Mouse (Mus musculus): ENCODE measurements around the gene Zfp763. TPM values are rescaled to one million over a fixed set of nuclear protein-coding genes. Genes with fewer than 3 reads are reported as not detected.
A peak's percentile ranks its signal among the peaks of the same experiment; 100 is the strongest.

Gene Zfp763
- polyA plus RNA-seq, 1 experiment from 2014 or later: 6.9 TPM

- Histone ChIP-seq H3K36me3 (ENCODE audit: insufficient read depth, low read length) (peaks cover 9% of the 10 kb centered on the region), H3K4me1 (ENCODE audit: insufficient read depth, low read depth, low read length) (no peaks in the 10 kb centered on the region), H3K9me3 (ENCODE audit: low read length) (peaks cover 9% of the 10 kb centered on the region; the same call in 1 of the 2 replicates), H3K4me2 (replicated peaks; ENCODE audit: low read depth, low read length) (no peak overlapping the region), H3K9ac (replicated peaks; ENCODE audit: low read depth) (no peak overlapping the region), H3K4me3 (ENCODE audit: low read depth, low read length) (no peak overlapping the region), H3K27me3 (replicated peaks; ENCODE audit: insufficient read depth, low read length) (no peaks in the 10 kb centered on the region), H3K27ac (ENCODE audit: low read length) (no peak overlapping the region)
- DNase-seq (ENCODE audit: low spot score) (no peak), ATAC-seq (no peak)
- TF ChIP-seq CTCF (IDR thresholded peaks at IDR 0.05): peak; percentile 40
- TF ChIP-seq EP300 (IDR thresholded peaks at IDR 0.05): no peak
- 41% methylated on average over 9 of the region's 9 CpGs for WGBS
Observed at GRCm38 (mm10) chr17:33008337-33008736, 24.9 kb downstream of the Zfp763 start.

DNA sequence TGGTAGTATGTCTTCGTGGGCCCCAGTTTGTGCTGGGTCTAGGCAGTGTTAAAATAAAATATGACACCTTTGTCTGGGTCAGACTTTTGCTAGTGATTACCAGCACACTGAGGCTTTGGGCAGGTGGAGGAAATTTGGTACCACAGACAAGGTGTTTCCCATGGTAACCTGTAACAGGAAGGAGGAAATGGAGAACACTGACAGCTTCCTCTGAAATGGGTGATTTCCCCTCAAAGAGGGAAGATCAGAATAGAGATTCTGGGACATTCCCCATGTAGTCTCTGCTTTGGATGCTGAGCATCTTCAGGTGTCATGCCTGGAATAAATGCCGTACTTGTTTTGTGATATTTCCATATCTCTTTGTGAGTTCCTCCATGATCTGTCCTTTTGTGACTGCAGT is 34.7 kb downstream of the Zfp763 start:
- no peak overlapping the region for H3K27ac ChIP-seq (ENCODE audit: low read length)
- no peaks in the 10 kb centered on the region for H3K27me3 ChIP-seq (replicated peaks; ENCODE audit: insufficient read depth, low read length)
- H3K9me3 ChIP-seq (ENCODE audit: low read length): no peaks in the 10 kb centered on the region
- DNase-seq (ENCODE audit: low spot score): no peak
- TF ChIP-seq CTCF (IDR thresholded peaks at IDR 0.05) (no peak), EP300 (IDR thresholded peaks at IDR 0.05) (no peak)
- H3K4me3 ChIP-seq (ENCODE audit: low read depth, low read length): no peak overlapping the region
- 85% methylated on average over 2 of the region's 2 CpGs for WGBS
- H3K4me1 ChIP-seq (ENCODE audit: insufficient read depth, low read depth, low read length): 0 out of 2 replicates have a peak, but pooled peaks cover 6% of the 10 kb centered on the region
- ATAC-seq: no peak
- H3K36me3 ChIP-seq (ENCODE audit: insufficient read depth, low read length): peaks cover 20% of the 10 kb centered on the region
- no peak overlapping the region for H3K9ac ChIP-seq (replicated peaks; ENCODE audit: low read depth)
- H3K4me2 ChIP-seq (replicated peaks; ENCODE audit: low read depth, low read length): no peak overlapping the region

GRCm38 (mm10) chr17:32992699-32993474 is 40.3 kb downstream of the Zfp763 start, which contains the start of gene Zfp952:
TSS of gene Zfp952 (plus strand) at chr17:32993129.
- peak within 1 kb of the TSS; percentile 81 for H3K27ac ChIP-seq (ENCODE audit: low read length)
- ATAC-seq (peak; percentile 98), DNase-seq (ENCODE audit: low spot score) (peak; percentile 94)
- no peaks in the 10 kb centered on the region for H3K27me3 ChIP-seq (replicated peaks; ENCODE audit: insufficient read depth, low read length)
- H3K4me3 ChIP-seq (ENCODE audit: low read depth, low read length): peak within 1 kb of the TSS; percentile 61
- no peaks in the 10 kb centered on the region for H3K36me3 ChIP-seq (ENCODE audit: insufficient read depth, low read length)
- WGBS: under 1% methylated on average over 21 of the region's 21 CpGs
- no peak for TF ChIP-seq EP300 (IDR thresholded peaks at IDR 0.05)
- peak; percentile 17; the same call in 1 of the 2 replicates for TF ChIP-seq CTCF (IDR thresholded peaks at IDR 0.05)
- 0 out of 2 replicates have a peak, but pooled peaks cover 6% of the 10 kb centered on the region for H3K4me1 ChIP-seq (ENCODE audit: insufficient read depth, low read depth, low read length)
- H3K9ac ChIP-seq (replicated peaks; ENCODE audit: low read depth): peak within 1 kb of the TSS; percentile 55
- peak within 1 kb of the TSS; percentile 57 for H3K4me2 ChIP-seq (replicated peaks; ENCODE audit: low read depth, low read length)
- no peaks in the 10 kb centered on the region for H3K9me3 ChIP-seq (ENCODE audit: low read length)

GRCm38 (mm10) chr17:32991965-32992698 is 41.1 kb downstream of the Zfp763 start:
- no peaks in the 10 kb centered on the region for H3K36me3 ChIP-seq (ENCODE audit: insufficient read depth, low read length)
- no peaks in the 10 kb centered on the region for H3K27me3 ChIP-seq (replicated peaks; ENCODE audit: insufficient read depth, low read length)
- ATAC-seq (no peak), DNase-seq (ENCODE audit: low spot score) (peak; percentile 32)
- WGBS: 63% methylated on average over 12 of the region's 12 CpGs
- TF ChIP-seq CTCF (IDR thresholded peaks at IDR 0.05) (peak; percentile 48), EP300 (IDR thresholded peaks at IDR 0.05) (no peak)
- no peak overlapping the region for H3K27ac ChIP-seq (ENCODE audit: low read length)
- peak overlapping the region; percentile 61 for H3K4me3 ChIP-seq (ENCODE audit: low read depth, low read length)
- H3K9me3 ChIP-seq (ENCODE audit: low read length): no peaks in the 10 kb centered on the region
- peak overlapping the region; percentile 55; the same call in 1 of the 2 replicates for H3K9ac ChIP-seq (replicated peaks; ENCODE audit: low read depth)
- H3K4me2 ChIP-seq (replicated peaks; ENCODE audit: low read depth, low read length): peak overlapping the region; percentile 57
- H3K4me1 ChIP-seq (ENCODE audit: insufficient read depth, low read depth, low read length): 0 out of 2 replicates have a peak, but pooled peaks cover 6% of the 10 kb centered on the region

DNA sequence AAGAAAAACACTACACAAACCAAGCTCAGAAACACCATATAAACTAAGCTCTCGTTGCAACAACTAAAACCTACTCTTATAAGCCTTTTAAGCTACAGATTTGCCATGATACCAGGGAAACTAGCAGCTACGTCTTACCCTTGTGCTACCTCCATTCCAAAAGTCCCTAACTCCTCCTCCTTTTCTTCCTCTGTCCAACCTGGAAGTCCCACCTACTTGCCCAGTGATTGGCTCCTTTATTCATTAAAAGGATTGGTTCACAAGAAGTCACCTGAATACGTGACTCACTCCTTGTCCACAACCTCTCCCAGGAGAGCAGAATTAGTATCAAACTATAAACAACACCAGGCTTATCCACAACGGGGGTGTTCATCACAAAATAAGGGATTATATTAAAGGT is 46.9 kb downstream of the Zfp763 start:
- Histone ChIP-seq H3K4me2 (replicated peaks; ENCODE audit: low read depth, low read length) (no peak overlapping the region), H3K4me1 (ENCODE audit: insufficient read depth, low read depth, low read length) (no peaks in the 10 kb centered on the region), H3K36me3 (ENCODE audit: insufficient read depth, low read length) (no peaks in the 10 kb centered on the region), H3K27ac (ENCODE audit: low read length) (no peak overlapping the region), H3K27me3 (replicated peaks; ENCODE audit: insufficient read depth, low read length) (no peaks in the 10 kb centered on the region), H3K4me3 (ENCODE audit: low read depth, low read length) (no peak overlapping the region), H3K9me3 (ENCODE audit: low read length) (no peaks in the 10 kb centered on the region), H3K9ac (replicated peaks; ENCODE audit: low read depth) (no peak overlapping the region)
- TF ChIP-seq CTCF (IDR thresholded peaks at IDR 0.05) (no peak), EP300 (IDR thresholded peaks at IDR 0.05) (no peak)
- 72% methylated on average over 4 of the region's 4 CpGs for WGBS
- DNase-seq (ENCODE audit: low spot score) (no peak), ATAC-seq (no peak)

GRCm38 (mm10) chr17:32981361-32981760 is 51.8 kb downstream of the Zfp763 start:
- ATAC-seq (no peak), DNase-seq (ENCODE audit: low spot score) (no peak)
- Histone ChIP-seq H3K27ac (ENCODE audit: low read length) (no peak overlapping the region), H3K4me1 (ENCODE audit: insufficient read depth, low read depth, low read length) (no peaks in the 10 kb centered on the region), H3K4me3 (ENCODE audit: low read depth, low read length) (no peak overlapping the region), H3K9me3 (ENCODE audit: low read length) (no peaks in the 10 kb centered on the region), H3K9ac (replicated peaks; ENCODE audit: low read depth) (no peak overlapping the region), H3K27me3 (replicated peaks; ENCODE audit: insufficient read depth, low read length) (no peaks in the 10 kb centered on the region), H3K4me2 (replicated peaks; ENCODE audit: low read depth, low read length) (no peak overlapping the region), H3K36me3 (ENCODE audit: insufficient read depth, low read length) (peaks cover 18% of the 10 kb centered on the region)
- TF ChIP-seq CTCF (IDR thresholded peaks at IDR 0.05): no peak
- no peak for TF ChIP-seq EP300 (IDR thresholded peaks at IDR 0.05)
- WGBS: 72% methylated on average over 4 of the region's 4 CpGs

Other genes starting within 250 kb of the Zfp763 start
- gene Zfp871, start 245.1 kb downstream of the Zfp763 start, polyA plus RNA-seq (2015; fragmentation: Nextera tagmentation; extraction: Ambion mirVana): 18.9 and 21.5 TPM in 2 replicates
- 0.29 and 0.45 TPM in 2 replicates for gene Zfp811, start 223.5 kb downstream of the Zfp763 start, polyA plus RNA-seq (2015; fragmentation: Nextera tagmentation; extraction: Ambion mirVana)
- gene Zfp799, start 203.1 kb downstream of the Zfp763 start, polyA plus RNA-seq (2015; fragmentation: Nextera tagmentation; extraction: Ambion mirVana): 4.6 and 5.6 TPM in 2 replicates
- 3.9 and 4.9 TPM in 2 replicates for gene Zfp870, start 141.8 kb downstream of the Zfp763 start, polyA plus RNA-seq (2015; fragmentation: Nextera tagmentation; extraction: Ambion mirVana)
- gene Cyp4f14, start 116.1 kb downstream of the Zfp763 start, polyA plus RNA-seq (2015; fragmentation: Nextera tagmentation; extraction: Ambion mirVana): not detected in 2 replicates
- gene Cyp4f13, start 86.0 kb downstream of the Zfp763 start, polyA plus RNA-seq (2015; fragmentation: Nextera tagmentation; extraction: Ambion mirVana): 20.8 and 22.0 TPM in 2 replicates
- gene Zfp472, start 67.6 kb downstream of the Zfp763 start, polyA plus RNA-seq (2015; fragmentation: Nextera tagmentation; extraction: Ambion mirVana): 7.6 and 7.8 TPM in 2 replicates
- gene Zfp952, start 40.3 kb downstream of the Zfp763 start, polyA plus RNA-seq (2015; fragmentation: Nextera tagmentation; extraction: Ambion mirVana): 7.3 and 8.4 TPM in 2 replicates
- not detected in 2 replicates for gene 4921501E09Rik, start 34.7 kb upstream of the Zfp763 start, polyA plus RNA-seq (2015; fragmentation: Nextera tagmentation; extraction: Ambion mirVana)
- gene Zfp563, start 55.9 kb upstream of the Zfp763 start, polyA plus RNA-seq (2015; fragmentation: Nextera tagmentation; extraction: Ambion mirVana): 6.8 and 7.6 TPM in 2 replicates
- gene Morc2b, start 106.3 kb upstream of the Zfp763 start, polyA plus RNA-seq (2015; fragmentation: Nextera tagmentation; extraction: Ambion mirVana): not detected in 2 replicates
- gene Olfr55, start 135.0 kb upstream of the Zfp763 start, polyA plus RNA-seq (2015; fragmentation: Nextera tagmentation; extraction: Ambion mirVana): not detected in 2 replicates
- gene Olfr239, start 157.9 kb upstream of the Zfp763 start, polyA plus RNA-seq (2015; fragmentation: Nextera tagmentation; extraction: Ambion mirVana): not detected in 2 replicates
- gene Olfr1564, start 188.3 kb upstream of the Zfp763 start, polyA plus RNA-seq (2015; fragmentation: Nextera tagmentation; extraction: Ambion mirVana): not detected in 2 replicates
- gene Zfp955a, start 221.7 kb upstream of the Zfp763 start, polyA plus RNA-seq (2015; fragmentation: Nextera tagmentation; extraction: Ambion mirVana): 9.4 and 9.6 TPM in 2 replicates
- 0.01 TPM in 2 replicates for gene Olfr63, start 231.3 kb upstream of the Zfp763 start, polyA plus RNA-seq (2015; fragmentation: Nextera tagmentation; extraction: Ambion mirVana)